Mouse (Mus musculus): ENCODE data around the gene Hspa2. TPM values are rescaled to one million over a fixed set of nuclear protein-coding genes. Genes with fewer than 3 reads are reported as not detected.
"Not testable (repeated sequence)": the region's sequence is repeated elsewhere in the genome, so short reads cannot be mapped to it uniquely, and the experiment has no call there.

The Hspa2 gene
- total RNA-seq, 2 experiments from 2014 or later: 13.5 to 14.6 TPM

- DNase-seq: no peak
Measured at GRCm38 (mm10) chr12:76435084-76435483, 31.1 kb downstream of the Hspa2 start.

GRCm38 (mm10) chr12:76435549-76435948, 31.6 kb downstream of the Hspa2 start:
- DNase-seq: no peak

- not testable (repeated sequence) for DNase-seq
Measured at GRCm38 (mm10) chr12:76443488-76443887, 39.5 kb downstream of the Hspa2 start.

GRCm38 (mm10) chr12:76444359-76444772, 40.4 kb downstream of the Hspa2 start:
- no peak for DNase-seq

GRCm38 (mm10) chr12:76444862-76445261, 40.9 kb downstream of the Hspa2 start:
- no peak for DNase-seq

- DNase-seq: no peak
Measured at GRCm38 (mm10) chr12:76446201-76446600, 42.2 kb downstream of the Hspa2 start.

- no peak for DNase-seq
Measured at GRCm38 (mm10) chr12:76448127-76448526, 44.2 kb downstream of the Hspa2 start.

- DNase-seq: no peak
Measured at GRCm38 (mm10) chr12:76452203-76452602, 48.2 kb downstream of the Hspa2 start.

Other genes starting within 250 kb of the Hspa2 start
- gene Esr2, start 226.9 kb upstream of the Hspa2 start, total RNA-seq (2021): under 1 TPM; 0.12 to 0.23 TPM
- gene Tex21, start 157.4 kb upstream of the Hspa2 start, total RNA-seq (2021): not detected
- gene Mthfd1, start 148.9 kb upstream of the Hspa2 start, total RNA-seq (2021): 10 to 100 TPM; 35.0 to 37.4 TPM
- 1 to 10 TPM; 3.2 to 3.3 TPM for gene Akap5, start 79.3 kb upstream of the Hspa2 start, total RNA-seq (2021)
- gene Zbtb25, start 34.6 kb upstream of the Hspa2 start, total RNA-seq (2021): 10 to 100 TPM in 1 of 2 experiments, 1 to 10 TPM in 1; 9.5 to 11.5 TPM
- gene Zbtb1, start 33.9 kb upstream of the Hspa2 start, total RNA-seq (2021): 1 to 10 TPM; 6.9 to 7.6 TPM
- 1 to 10 TPM; 1.6 to 1.8 TPM for gene Ppp1r36, start 13.4 kb downstream of the Hspa2 start, total RNA-seq (2021)
- gene Plekhg3, start 126.7 kb downstream of the Hspa2 start, total RNA-seq (2021): 10 to 100 TPM; 29.5 TPM

All from heart, postnatal 4 days (tissue).